Comparison of ENCODE assay signal across 8 mouse cellular contexts in the genomic region with DNA sequence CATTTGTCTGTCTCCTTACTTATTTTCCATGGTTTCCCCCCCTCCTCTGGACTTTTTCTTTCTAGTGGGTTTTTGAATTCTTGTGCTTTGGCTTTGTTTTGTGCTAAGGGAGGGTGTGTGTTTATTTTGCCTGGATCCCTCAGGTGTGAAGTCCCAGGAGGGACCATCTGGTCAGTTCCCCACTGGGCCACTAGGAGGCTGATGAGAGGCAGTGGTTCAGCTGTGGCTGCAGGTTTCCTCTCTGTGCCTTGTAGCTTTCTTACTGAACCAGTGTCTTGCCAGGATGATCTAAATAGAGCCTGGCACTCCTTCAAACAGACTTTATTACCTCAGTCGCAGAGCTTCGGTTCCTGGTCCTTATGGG. TPM values are rescaled to one million over a fixed set of nuclear protein-coding genes. Genes with fewer than 3 reads are reported as not detected.
DNase-seq lines count a peak whose midpoint lies in the region; ATAC-seq and TF ChIP-seq lines count a peak whose summit lies in the region.

No protein-coding gene starts in this region.

- no peaks in the 10 kb centered on the region for H3K27me3 ChIP-seq in embryonic facial prominence, embryonic 11.5 days (ENCODE audit: control insufficient read depth, insufficient read depth, low read length)
- no peaks in the 10 kb centered on the region for H3K27me3 ChIP-seq in limb, embryonic 14.5 days (ENCODE audit: control insufficient read depth, insufficient read depth, low read length)
- no peaks in the 10 kb centered on the region; the same call in 1 of the 2 replicates for H3K27me3 ChIP-seq in midbrain, embryonic 16.5 days (ENCODE audit: control insufficient read depth, insufficient read depth, low read depth, low read length)
- no peaks in the 10 kb centered on the region for H3K27me3 ChIP-seq in spleen, adult 2 months (ENCODE audit: control insufficient read depth, insufficient read depth, low read length)

- H3K9me3 ChIP-seq in embryonic facial prominence, embryonic 11.5 days (replicated peaks; ENCODE audit: control insufficient read depth, low read length) = no peaks in the 10 kb centered on the region
- H3K9me3 ChIP-seq in limb, embryonic 14.5 days (ENCODE audit: control insufficient read depth, low read length) = no peaks in the 10 kb centered on the region
- no peaks in the 10 kb centered on the region for H3K9me3 ChIP-seq in midbrain, embryonic 16.5 days (replicated peaks; ENCODE audit: control insufficient read depth, low read length, poor library complexity, severe bottlenecking)

- peak overlapping the region; percentile 85 for H3K4me2 ChIP-seq in embryonic facial prominence, embryonic 11.5 days (ENCODE audit: low read depth, low read length)
- peak overlapping the region; percentile 60 for H3K4me2 ChIP-seq in limb, embryonic 14.5 days (replicated peaks; ENCODE audit: low read depth, low read length, severe bottlenecking)
- H3K4me2 ChIP-seq in midbrain, embryonic 16.5 days (ENCODE audit: low read length) = peak overlapping the region; percentile 89

- H3K4me1 ChIP-seq in embryonic facial prominence, embryonic 11.5 days (ENCODE audit: control insufficient read depth, insufficient read depth, low read length) = no peaks in the 10 kb centered on the region
- H3K4me1 ChIP-seq in limb, embryonic 14.5 days (ENCODE audit: control insufficient read depth, insufficient read depth, low read length) = peaks cover 11% of the 10 kb centered on the region; the same call in 1 of the 2 replicates
- H3K4me1 ChIP-seq in midbrain, embryonic 16.5 days (ENCODE audit: control insufficient read depth, insufficient read depth, low read length) = peaks cover 24% of the 10 kb centered on the region
- H3K4me1 ChIP-seq in spleen, adult 2 months (ENCODE audit: control insufficient read depth, insufficient read depth, insufficient read length) = peaks cover 5% of the 10 kb centered on the region; the same call in 1 of the 2 replicates

- peak overlapping the region; percentile 99 for H3K9ac ChIP-seq in embryonic facial prominence, embryonic 11.5 days (replicated peaks; ENCODE audit: low read length)
- H3K9ac ChIP-seq in limb, embryonic 14.5 days (ENCODE audit: low read depth, low read length, severe bottlenecking) = peak overlapping the region; percentile 99; the same call in 1 of the 2 replicates
- peak overlapping the region; percentile 100 for H3K9ac ChIP-seq in midbrain, embryonic 16.5 days (ENCODE audit: low read depth, low read length)

- TF ChIP-seq CTCF in spleen, adult 2 months (IDR thresholded peaks at IDR 0.05; ENCODE audit: extremely low read depth, insufficient read depth, insufficient read length, insufficient replicate concordance) = peak; percentile 82; the same call in 1 of the 2 replicates

- WGBS in embryonic facial prominence, embryonic 11.5 days = 32% methylated on average over 2 of the region's 2 CpGs
- WGBS in limb, embryonic 14.5 days = 27% methylated on average over 2 of the region's 2 CpGs
- 36% methylated on average over 2 of the region's 2 CpGs for WGBS in midbrain, embryonic 16.5 days
- 2% methylated on average over 2 of the region's 2 CpGs for WGBS in spleen, adult 2 months

- H3K4me3 ChIP-seq in embryonic facial prominence, embryonic 11.5 days (ENCODE audit: low read depth, low read length) = peak overlapping the region; percentile 74
- peak overlapping the region; percentile 98 for H3K4me3 ChIP-seq in limb, embryonic 14.5 days (replicated peaks; ENCODE audit: low read length)
- H3K4me3 ChIP-seq in midbrain, embryonic 16.5 days (ENCODE audit: low read depth, low read length) = peak overlapping the region; percentile 93
- H3K4me3 ChIP-seq in spleen, adult 2 months (ENCODE audit: extremely low read depth, insufficient read depth, insufficient read length) = 0 out of 2 replicates have a peak overlapping the region, but pooled peaks have one; percentile 74

- no peak for TF ChIP-seq POLR2A in limb, embryonic 14.5 days (IDR thresholded peaks at IDR 0.05; ENCODE audit: borderline replicate concordance, extremely low read depth, insufficient read depth, insufficient read length)
- no peak for TF ChIP-seq POLR2A in spleen, adult 2 months (IDR thresholded peaks at IDR 0.05; ENCODE audit: low read depth, low read length)

- no peak for ATAC-seq in embryonic facial prominence, embryonic 11.5 days (replicated peaks; ENCODE audit: insufficient number of reproducible peaks, low FRiP score, low TSS enrichment, low read depth)
- no peak for ATAC-seq in limb, embryonic 14.5 days (ENCODE audit: low FRiP score, low read depth)
- ATAC-seq in midbrain, embryonic 16.5 days = peak; percentile 57; the same call in 1 of the 2 replicates

- no peak overlapping the region for H3K27ac ChIP-seq in embryonic facial prominence, embryonic 11.5 days (replicated peaks; ENCODE audit: low read depth, low read length)
- H3K27ac ChIP-seq in limb, embryonic 14.5 days (replicated peaks; ENCODE audit: low read depth, low read length) = no peak overlapping the region
- no peak overlapping the region for H3K27ac ChIP-seq in midbrain, embryonic 16.5 days (ENCODE audit: low read length)
- H3K27ac ChIP-seq in spleen, adult 2 months (ENCODE audit: insufficient read depth, low read length) = no peak overlapping the region

- H3K36me3 ChIP-seq in embryonic facial prominence, embryonic 11.5 days (replicated peaks; ENCODE audit: control insufficient read depth, insufficient read depth, low read depth, low read length) = peaks cover 5% of the 10 kb centered on the region; the same call in 1 of the 2 replicates
- peaks cover 41% of the 10 kb centered on the region for H3K36me3 ChIP-seq in limb, embryonic 14.5 days (ENCODE audit: control insufficient read depth, insufficient read depth, low read length)
- peaks cover 25% of the 10 kb centered on the region for H3K36me3 ChIP-seq in midbrain, embryonic 16.5 days (ENCODE audit: control insufficient read depth, insufficient read depth, low read length)
- H3K36me3 ChIP-seq in spleen, adult 2 months (ENCODE audit: control insufficient read depth, insufficient read depth, low read length) = peaks cover 11% of the 10 kb centered on the region

- DNase-seq in 3T3-L1 (ENCODE audit: low read depth, low spot score) = peak; percentile 86
- peak; percentile 85 for DNase-seq in adrenal gland, postnatal 10 days
- DNase-seq in embryonic facial prominence, embryonic 11.5 days (ENCODE audit: low spot score) = peak; percentile 87
- DNase-seq in heart, adult 8-10 months (ENCODE audit: low spot score) = peak; percentile 71
- peak; percentile 81 to 91 for DNase-seq in kidney, adult 8-10 months
- peak; percentile 80 for DNase-seq in limb, embryonic 14.5 days (ENCODE audit: low spot score)
- DNase-seq in spleen, adult 2 months (ENCODE audit: low read depth in 1 of 2, low spot score in 2 of 2) = peak; percentile 69 to 86

RNA-seq across cellular contexts. Expression of a gene that starts 1.5 kb away (rescaled TPM):
- 10 to 100 TPM; 12.0 to 14.7 TPM for total RNA-seq in adrenal gland, postnatal 10 days (2021)
- polyA plus RNA-seq in embryonic facial prominence, embryonic 11.5 days (2014; fragmentation: Nextera tagmentation; extraction: Ambion mirVana) = 46.3 and 47.1 TPM in 2 replicates
- total RNA-seq in heart, adult 8-10 months (2022) = 1 to 10 TPM; 4.8 to 7.4 (median 6.3) TPM
- 34.0 and 36.8 TPM in 2 replicates for polyA plus RNA-seq in limb, embryonic 14.5 days (2012; rRNA removed)
- 28.6 and 34.2 TPM in 2 replicates for polyA plus RNA-seq in limb, embryonic 14.5 days (2014; fragmentation: Nextera tagmentation; extraction: Ambion mirVana)
- 69.6 and 76.1 TPM in 2 replicates for polyA plus RNA-seq in midbrain, embryonic 16.5 days (2015; fragmentation: Nextera tagmentation; extraction: Ambion mirVana)
- polyA plus RNA-seq in spleen, adult 2 months (2012; rRNA removed) = 5.1 and 7.6 TPM in 2 replicates

RNA-seq across cellular contexts. Expression of a gene that starts 13.8 kb away (rescaled TPM):
- total RNA-seq in adrenal gland, postnatal 10 days (2021) = 10 to 100 TPM; 71.9 to 78.1 TPM
- 180 and 186 TPM in 2 replicates for polyA plus RNA-seq in embryonic facial prominence, embryonic 11.5 days (2014; fragmentation: Nextera tagmentation; extraction: Ambion mirVana)
- 10 to 100 TPM; 33.9 to 41.2 (median 36.1) TPM for total RNA-seq in heart, adult 8-10 months (2022)
- 109 and 113 TPM in 2 replicates for polyA plus RNA-seq in limb, embryonic 14.5 days (2012; rRNA removed)
- polyA plus RNA-seq in limb, embryonic 14.5 days (2014; fragmentation: Nextera tagmentation; extraction: Ambion mirVana) = 149 and 153 TPM in 2 replicates
- 158 and 171 TPM in 2 replicates for polyA plus RNA-seq in midbrain, embryonic 16.5 days (2015; fragmentation: Nextera tagmentation; extraction: Ambion mirVana)
- polyA plus RNA-seq in spleen, adult 2 months (2012; rRNA removed) = 23.5 and 26.3 TPM in 2 replicates

RNA-seq across cellular contexts. Expression of a gene that starts 30.7 kb away (rescaled TPM):
- total RNA-seq in adrenal gland, postnatal 10 days (2021) = 10 to 100 TPM; 43.1 to 44.7 TPM
- 6.0 and 6.5 TPM in 2 replicates for polyA plus RNA-seq in embryonic facial prominence, embryonic 11.5 days (2014; fragmentation: Nextera tagmentation; extraction: Ambion mirVana)
- 10 to 100 TPM; 17.9 to 21.0 (median 20.1) TPM for total RNA-seq in heart, adult 8-10 months (2022)
- polyA plus RNA-seq in limb, embryonic 14.5 days (2012; rRNA removed) = 16.2 and 19.0 TPM in 2 replicates
- polyA plus RNA-seq in limb, embryonic 14.5 days (2014; fragmentation: Nextera tagmentation; extraction: Ambion mirVana) = 8.7 and 9.6 TPM in 2 replicates
- polyA plus RNA-seq in midbrain, embryonic 16.5 days (2015; fragmentation: Nextera tagmentation; extraction: Ambion mirVana) = 3.7 and 5.1 TPM in 2 replicates
- 7.8 and 20.8 TPM in 2 replicates for polyA plus RNA-seq in spleen, adult 2 months (2012; rRNA removed)
